Mouse (Mus musculus) lung, postnatal 0 days (tissue): ENCODE results near the gene Plcl1. TPM values are rescaled to one million over a fixed set of nuclear protein-coding genes. Genes with fewer than 3 reads are reported as not detected.

Source experiments
- ATAC-seq: fragments of 200-750 bp; cut with Nextera tagmentation; 2 replicates; pipeline ENCODE4 v1.8.0; 2017; ENCODE audit warnings: moderate library complexity
- DNase-seq: peaks from one replicate; pipeline ENCODE4 v3.0.0-alpha.2; 2016; ENCODE audit warnings: low spot score
- H3K27ac ChIP-seq: fragments of 300-500 bp; sonication (generic); 2 replicates; pipeline ENCODE4 v1.5.1; 2014; ENCODE audit warnings: antibody characterized with exemption, mild to moderate bottlenecking, low read length, mixed read lengths
- H3K27me3 ChIP-seq: fragments of 300-500 bp; sonication (generic); replicated peaks from 2 replicates; pipeline ENCODE4 v1.6.1; 2014; ENCODE audit warnings: low read length, mixed read lengths; ENCODE audit not compliant: insufficient read depth
- H3K36me3 ChIP-seq: fragments of 300-500 bp; sonication (generic); 2 replicates; pipeline ENCODE4 v1.6.1; 2014; ENCODE audit warnings: low read length, mixed read lengths; ENCODE audit not compliant: insufficient read depth
- H3K4me1 ChIP-seq: fragments of 300-500 bp; sonication (generic); 2 replicates; pipeline ENCODE4 v1.6.1; 2014; ENCODE audit warnings: antibody characterized with exemption, low read depth, low read length, mixed read lengths; ENCODE audit not compliant: insufficient read depth
- H3K4me2 ChIP-seq: fragments of 300-500 bp; sonication (generic); replicated peaks from 2 replicates; pipeline ENCODE4 v1.6.1; 2014; ENCODE audit warnings: low read depth, mild to moderate bottlenecking, low read length, moderate library complexity, mixed read lengths
- H3K4me3 ChIP-seq: fragments of 300-500 bp; sonication (generic); 2 replicates; pipeline ENCODE4 v1.5.1; 2014; ENCODE audit warnings: low read depth, low read length
- H3K9ac ChIP-seq: fragments of 300-500 bp; sonication (generic); replicated peaks from 2 replicates; pipeline ENCODE4 v1.6.1; 2014; ENCODE audit warnings: low read depth, mild to moderate bottlenecking
- H3K9me3 ChIP-seq: fragments of 300-500 bp; sonication (generic); 2 replicates; pipeline ENCODE4 v1.6.1; 2016; ENCODE audit warnings: low read length, mixed read lengths
- CTCF ChIP-seq: IDR thresholded peaks from 2 replicates; pipeline ENCODE4 v1.5.1; 2016; ENCODE audit warnings: antibody characterized with exemption, mild to moderate bottlenecking
- EP300 ChIP-seq: IDR thresholded peaks from 2 replicates; pipeline ENCODE4 v1.6.1; 2016; ENCODE audit warnings: antibody characterized with exemption, mild to moderate bottlenecking, control low read depth
- WGBS: fragments of 180-500 bp; shearing (Covaris S2); extraction: QIAGEN DNeasy Blood & Tissue Kit; methylation state at CpG from one replicate; pipeline ENCODE4 v1.1.7; 2014; 5-methylcytosine and 5-hydroxymethylcytosine counted together
- polyA plus RNA-seq: library from polyadenylated mRNA; unstranded; fragments of >200 nt; fragmentation: Nextera tagmentation; extraction: Ambion mirVana; gene quantifications from 2 replicates; pipeline ENCODE4 v1.2.1, GENCODE M21; 2015

Plcl1 gene
- polyA plus RNA-seq, 1 experiment from 2014 or later: 1.7 TPM

DNA sequence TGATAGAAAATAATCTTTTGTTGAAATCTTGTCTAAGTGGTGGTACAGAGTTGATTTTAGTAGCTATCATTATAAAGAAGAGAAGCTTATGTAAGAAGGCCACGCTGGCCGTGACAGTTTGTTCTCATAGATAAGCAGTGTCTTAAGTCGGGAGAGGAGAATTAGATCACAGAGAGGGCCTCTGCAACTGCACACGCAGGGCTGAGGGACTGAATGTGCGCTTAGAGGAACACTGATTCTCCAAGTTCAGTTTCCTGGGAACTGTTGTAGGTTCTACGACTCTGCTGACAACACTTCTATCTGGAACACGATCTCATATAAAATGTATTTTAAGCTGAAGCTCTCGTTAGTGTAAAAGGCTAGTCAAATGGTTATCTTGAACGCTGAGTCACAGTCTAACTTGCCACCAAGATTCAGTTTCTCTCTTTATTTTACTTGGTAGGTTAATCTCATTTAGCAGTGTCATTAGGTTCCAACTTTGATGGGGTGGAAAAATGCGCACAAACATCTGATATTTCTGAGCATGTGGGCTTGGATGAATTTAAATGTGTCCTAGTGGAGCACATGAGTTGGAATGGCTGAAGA is 288.0 kb downstream of the Plcl1 start:
- Histone ChIP-seq H3K9ac (no peak overlapping the region), H3K4me1 (no peaks in the 10 kb centered on the region), H3K36me3 (no peaks in the 10 kb centered on the region), H3K27ac (no peak overlapping the region), H3K9me3 (no peaks in the 10 kb centered on the region), H3K27me3 (no peaks in the 10 kb centered on the region), H3K4me2 (no peak overlapping the region), H3K4me3 (no peak overlapping the region)
- DNase-seq: no peak
- WGBS: 70% methylated on average over 10 of the region's 10 CpGs
- no peak for TF ChIP-seq EP300
- no peak for TF ChIP-seq CTCF
- no peak for ATAC-seq

DNA sequence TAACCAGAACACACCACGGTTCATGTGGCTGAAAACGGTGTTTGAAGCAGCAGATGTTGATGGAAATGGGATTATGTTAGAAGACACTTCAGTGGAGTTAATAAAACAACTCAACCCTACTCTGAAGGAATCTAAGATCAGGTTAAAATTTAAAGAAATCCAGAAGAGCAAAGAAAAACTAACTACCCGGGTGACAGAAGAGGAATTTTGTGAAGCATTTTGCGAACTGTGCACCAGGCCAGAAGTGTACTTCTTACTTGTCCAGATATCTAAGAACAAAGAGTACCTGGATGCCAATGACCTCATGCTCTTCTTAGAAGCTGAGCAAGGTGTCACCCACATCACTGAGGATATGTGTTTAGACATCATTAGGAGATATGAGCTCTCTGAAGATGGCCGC is 290.5 kb downstream of the Plcl1 start:
- no peak for TF ChIP-seq EP300
- TF ChIP-seq CTCF: no peak
- Histone ChIP-seq H3K4me1 (no peaks in the 10 kb centered on the region), H3K4me2 (no peak overlapping the region), H3K9me3 (no peaks in the 10 kb centered on the region), H3K27me3 (no peaks in the 10 kb centered on the region), H3K27ac (no peak overlapping the region), H3K4me3 (no peak overlapping the region), H3K36me3 (no peaks in the 10 kb centered on the region), H3K9ac (no peak overlapping the region)
- 86% methylated on average over 5 of the region's 5 CpGs for WGBS
- DNase-seq (no peak), ATAC-seq (no peak)

DNA sequence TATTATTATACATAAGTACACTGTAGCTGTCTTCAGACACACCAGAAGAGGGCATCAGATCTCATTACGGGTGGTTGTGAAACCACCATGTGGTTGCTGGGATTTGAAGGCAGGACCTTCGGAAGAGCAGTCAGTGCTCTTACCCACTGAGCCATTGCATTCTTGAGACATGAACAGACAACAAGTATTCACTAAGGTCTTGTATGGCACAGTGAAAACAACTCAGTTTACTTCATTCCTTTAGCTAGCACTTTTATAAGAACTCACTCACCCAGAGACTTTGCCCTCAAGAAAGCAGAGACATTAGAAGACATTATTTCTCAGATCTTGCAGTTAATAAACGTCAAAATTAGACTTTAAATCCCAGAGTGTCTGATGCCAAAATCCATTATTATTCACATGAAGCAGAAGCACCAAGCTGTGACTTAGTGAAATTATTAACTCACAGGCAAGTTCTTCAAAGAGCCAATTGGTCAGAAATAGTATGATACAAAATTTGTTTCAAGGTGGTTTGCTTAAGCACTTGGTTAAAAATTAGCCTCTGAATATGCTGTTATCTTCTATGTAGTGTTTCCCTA is 293.8 kb downstream of the Plcl1 start:
- 79% methylated on average over 3 of the region's 3 CpGs for WGBS
- Histone ChIP-seq H3K4me2 (no peak overlapping the region), H3K27me3 (no peaks in the 10 kb centered on the region), H3K9me3 (no peaks in the 10 kb centered on the region), H3K4me1 (no peaks in the 10 kb centered on the region), H3K27ac (no peak overlapping the region), H3K36me3 (no peaks in the 10 kb centered on the region), H3K4me3 (no peak overlapping the region), H3K9ac (no peak overlapping the region)
- no peak for DNase-seq
- TF ChIP-seq EP300: no peak
- no peak for TF ChIP-seq CTCF
- ATAC-seq: no peak

DNA sequence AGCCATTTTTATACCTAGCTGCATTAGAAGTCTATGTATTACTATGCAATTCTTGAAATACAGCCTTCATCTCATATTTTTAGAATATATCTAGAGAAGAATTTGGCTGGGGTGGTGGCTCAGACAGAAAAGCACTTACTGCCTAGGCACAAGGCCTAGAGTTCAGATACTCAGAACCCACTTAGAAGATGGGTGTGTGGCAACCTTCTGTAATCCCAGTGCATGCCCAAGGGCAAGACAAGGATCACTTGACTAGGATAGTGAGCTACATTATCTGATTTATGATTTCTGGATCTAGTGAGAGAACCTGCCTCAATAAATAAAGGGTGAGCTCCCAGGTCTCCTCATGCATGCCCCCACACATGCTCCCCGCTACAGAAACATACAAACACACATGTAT is 294.3 kb downstream of the Plcl1 start:
- ATAC-seq: no peak

DNA sequence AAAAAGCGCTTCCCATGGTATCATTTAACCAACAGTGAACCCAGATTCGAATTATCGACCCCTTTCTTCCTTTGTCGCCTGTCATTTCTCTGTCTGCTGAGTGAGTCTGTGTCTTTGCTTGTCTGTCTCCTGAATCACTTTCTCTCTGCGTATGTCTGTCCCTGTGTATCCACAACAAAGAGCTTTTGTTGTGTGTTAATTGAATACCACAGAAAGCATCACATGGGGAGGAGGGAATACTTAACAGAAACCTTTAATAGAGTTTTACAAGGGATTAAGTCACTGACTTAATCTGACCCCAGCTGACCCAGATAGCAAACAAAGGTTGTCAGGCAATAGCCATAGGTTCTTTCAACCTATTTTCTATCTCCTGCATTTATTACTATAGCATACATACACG is 295.0 kb downstream of the Plcl1 start:
- no peak overlapping the region for H3K4me2 ChIP-seq
- ATAC-seq (no peak), DNase-seq (no peak)
- TF ChIP-seq CTCF: no peak
- TF ChIP-seq EP300: no peak
- no peaks in the 10 kb centered on the region for H3K36me3 ChIP-seq
- no peaks in the 10 kb centered on the region for H3K9me3 ChIP-seq
- H3K27ac ChIP-seq: no peak overlapping the region
- H3K4me3 ChIP-seq: no peak overlapping the region
- no peaks in the 10 kb centered on the region for H3K4me1 ChIP-seq
- H3K9ac ChIP-seq: no peak overlapping the region
- no peaks in the 10 kb centered on the region for H3K27me3 ChIP-seq
- 86% methylated on average over 6 of the region's 6 CpGs for WGBS

More for the DNA sequence above, 294.3 kb downstream of the Plcl1 start:
- no peak overlapping the region for H3K4me2 ChIP-seq
- no peaks in the 10 kb centered on the region for H3K9me3 ChIP-seq
- no peak overlapping the region for H3K4me3 ChIP-seq
- 97% methylated on average over 1 of the region's 1 CpGs for WGBS
- H3K27me3 ChIP-seq: no peaks in the 10 kb centered on the region
- H3K27ac ChIP-seq: no peak overlapping the region
- no peak for DNase-seq
- no peaks in the 10 kb centered on the region for H3K36me3 ChIP-seq
- TF ChIP-seq EP300: no peak
- no peak for TF ChIP-seq CTCF
- no peaks in the 10 kb centered on the region for H3K4me1 ChIP-seq
- no peak overlapping the region for H3K9ac ChIP-seq

DNA sequence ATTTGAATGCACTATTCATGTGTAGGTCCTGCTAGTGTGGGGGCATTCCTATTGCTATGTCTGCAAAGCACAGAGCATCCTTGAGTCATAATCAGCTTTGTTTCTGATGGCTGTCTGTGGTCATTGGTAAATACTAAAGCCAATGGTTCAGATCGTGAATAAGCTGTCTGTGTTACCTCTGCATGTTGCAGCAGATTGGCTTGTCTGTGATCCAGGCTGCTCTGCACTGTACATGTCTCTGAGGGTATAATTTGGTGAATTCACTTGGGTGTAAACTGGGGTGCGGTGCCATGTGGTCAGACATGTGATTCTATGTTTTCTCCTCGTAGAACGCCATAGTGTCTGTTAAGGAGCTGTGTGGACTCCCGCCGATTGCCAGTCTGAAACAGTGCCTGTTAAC is 295.9 kb downstream of the Plcl1 start:
- no peak for ATAC-seq
- TF ChIP-seq EP300: no peak
- TF ChIP-seq CTCF: no peak
- Histone ChIP-seq H3K27me3 (no peaks in the 10 kb centered on the region), H3K4me2 (no peak overlapping the region), H3K9ac (no peak overlapping the region), H3K9me3 (no peaks in the 10 kb centered on the region), H3K4me1 (no peaks in the 10 kb centered on the region), H3K36me3 (no peaks in the 10 kb centered on the region), H3K27ac (no peak overlapping the region), H3K4me3 (no peak overlapping the region)
- DNase-seq: no peak
- 90% methylated on average over 6 of the region's 6 CpGs for WGBS

GRCm38 (mm10) chr1:55702106-55702505 is 296.4 kb downstream of the Plcl1 start:
- no peak overlapping the region for H3K4me2 ChIP-seq
- WGBS: 74% methylated on average over 3 of the region's 3 CpGs
- no peaks in the 10 kb centered on the region for H3K9me3 ChIP-seq
- no peaks in the 10 kb centered on the region for H3K27me3 ChIP-seq
- TF ChIP-seq EP300 (no peak), CTCF (no peak)
- no peak overlapping the region for H3K9ac ChIP-seq
- no peak overlapping the region for H3K4me3 ChIP-seq
- no peaks in the 10 kb centered on the region for H3K4me1 ChIP-seq
- no peaks in the 10 kb centered on the region for H3K36me3 ChIP-seq
- DNase-seq: no peak
- no peak overlapping the region for H3K27ac ChIP-seq
- ATAC-seq: no peak
